Mouse (Mus musculus): ENCODE measurements around the gene Cldn24.

- TF ChIP-seq POLR2A (IDR thresholded peaks at IDR 0.05; ENCODE audit: low read depth, low read length) (no peak), CTCF (IDR thresholded peaks at IDR 0.05; ENCODE audit: extremely low read depth, insufficient read depth, insufficient read length, insufficient replicate concordance) (no peak)
These were observed 11.3 kb upstream of the Cldn24 start for GRCm38 (mm10) chr8:47810666-47811015.

Measured in spleen, adult 2 months (tissue).